In the genomic region with DNA sequence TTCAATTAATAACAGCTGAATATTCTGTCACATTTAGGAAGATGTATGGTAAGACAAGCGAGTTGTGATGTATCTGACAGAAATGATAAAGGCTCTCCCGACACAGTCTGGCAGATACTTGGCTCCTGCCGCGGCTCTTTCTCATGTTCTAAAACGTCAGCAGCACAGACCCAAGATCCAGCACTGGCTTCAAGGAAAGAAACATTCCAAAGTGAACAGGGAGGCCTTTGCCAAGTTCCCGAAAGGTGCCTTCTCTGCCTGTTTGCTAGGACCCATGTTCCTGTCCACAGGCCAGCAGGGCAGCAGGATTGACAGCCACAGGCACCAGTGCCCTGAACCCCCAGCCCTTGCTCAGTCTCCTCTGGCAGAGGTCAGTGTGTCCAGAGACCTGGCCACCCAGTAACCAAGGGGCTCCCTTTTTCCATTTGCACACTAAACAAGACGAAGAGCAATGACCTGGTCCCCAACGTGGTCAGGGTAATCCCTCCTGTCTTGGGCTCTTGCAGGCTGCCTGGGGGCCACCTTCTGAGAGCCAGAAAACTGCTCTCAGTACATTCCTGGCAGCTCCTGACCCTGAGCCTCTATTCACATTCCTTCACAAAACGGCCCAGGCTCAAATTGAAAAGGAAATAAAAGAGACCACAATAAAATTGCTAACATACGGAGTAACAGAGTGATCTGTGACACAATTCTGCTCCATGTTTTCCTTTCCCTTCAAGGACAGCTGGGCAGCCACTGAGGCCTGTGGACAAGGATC, we compare ENCODE assay signal across 9 mouse cellular contexts.
A peak's percentile ranks its signal among the peaks of the same experiment; 100 is the strongest.
DNase-seq lines count a peak whose midpoint lies in the region; ATAC-seq lines count a peak whose summit lies in the region.
"Had no signal": no experiment of that assay in that cellular context is flagged by ENCODE, and none has a peak within 500 bp of the region (broad histone marks: within the 10 kb centered on the region; RNA-seq: fewer than 3 reads in every experiment).

No protein-coding gene starts in this region.

- peaks cover 48% of the 10 kb centered on the region for H3K4me1 ChIP-seq in heart, embryonic 10.5 days
- H3K4me1 ChIP-seq: liver, embryonic 13.5 days had no signal

- no peak overlapping the region for H3K4me3 ChIP-seq in heart, embryonic 10.5 days
- H3K4me3 ChIP-seq: liver, embryonic 13.5 days had no signal

- no peaks in the 10 kb centered on the region for H3K36me3 ChIP-seq in heart, embryonic 10.5 days
- H3K36me3 ChIP-seq: liver, embryonic 13.5 days had no signal

- H3K27ac ChIP-seq in heart, embryonic 10.5 days = peak overlapping the region; percentile 69
- H3K27ac ChIP-seq: liver, embryonic 13.5 days had no signal

- ATAC-seq in cerebellum, adult (ENCODE audit: insufficient number of reproducible peaks, low FRiP score, low TSS enrichment) = 0 out of 2 replicates have a peak, but pooled peaks have one; percentile 17

- no peak for DNase-seq in cerebellum, postnatal 36 days
- peak; percentile 32 for DNase-seq in adrenal gland, postnatal 25 days
- no peak for DNase-seq in heart, embryonic 10.5 days (ENCODE audit: low spot score)
- peak; percentile 54 for DNase-seq in kidney, postnatal 14 days
- no peak for DNase-seq in ovary, postnatal 14 days (ENCODE audit: low spot score)
- no peak for DNase-seq in urinary bladder, postnatal 10 days (ENCODE audit: low spot score)
- DNase-seq in layer of hippocampus, adult 9-11 months = no peak
- DNase-seq: liver, embryonic 13.5 days had no signal

- WGBS in heart, embryonic 10.5 days = 50% methylated on average over 10 of the region's 10 CpGs

- no peaks in the 10 kb centered on the region for H3K9me3 ChIP-seq in heart, embryonic 10.5 days
- H3K9me3 ChIP-seq: liver, embryonic 13.5 days had no signal

- H3K27me3 ChIP-seq in heart, embryonic 10.5 days (ENCODE audit: insufficient read depth, poor library complexity, severe bottlenecking) = no peaks in the 10 kb centered on the region
- H3K27me3 ChIP-seq: liver, embryonic 13.5 days had no signal

Comparison
In these comparisons a context has a peak if more than half of its experiments do, and no peak if none do; other contexts are left out.
1. DNase-seq: peak in adrenal gland, postnatal 25 days (single experiment) and kidney, postnatal 14 days (single experiment); none in cerebellum, postnatal 36 days (0 of 2), heart, embryonic 10.5 days (single experiment), ovary, postnatal 14 days (single experiment), urinary bladder, postnatal 10 days (single experiment) and layer of hippocampus, adult 9-11 months (single experiment).